Mouse (Mus musculus) myocyte (in vitro differentiated cells): ENCODE measurements around the gene Arhgef40.

Source experiments
- E2F4 ChIP-seq: IDR thresholded peaks from one replicate; pipeline ENCODE4 v1.6.1; 2011; ENCODE audit warnings: mild to moderate bottlenecking, control low read depth, moderate library complexity; ENCODE audit not compliant: insufficient read depth
- MYOG ChIP-seq, 3 experiments: IDR thresholded peaks; one replicate each; pipeline ENCODE4 v1.6.1; 2011; ENCODE audit warnings: control low read depth in 2 of 3, low read depth in 2 of 3, mild to moderate bottlenecking in 2 of 3; ENCODE audit not compliant: insufficient read length in 2 of 3, control insufficient read depth in 1 of 3, insufficient read depth in 1 of 3
- POLR2A ChIP-seq: IDR thresholded peaks from one replicate; pipeline ENCODE4 v1.6.1; 2011; ENCODE audit warnings: low read depth, mild to moderate bottlenecking, control low read depth, moderate library complexity; ENCODE audit not compliant: insufficient read length
- POLR2AphosphoS2 ChIP-seq: IDR thresholded peaks from one replicate; pipeline ENCODE4 v1.6.1; 2011; ENCODE audit warnings: low read depth, control low read depth; ENCODE audit not compliant: insufficient read length
- TCF12 ChIP-seq: IDR thresholded peaks from one replicate; pipeline ENCODE4 v1.6.1; 2011; ENCODE audit warnings: mild to moderate bottlenecking, control low read depth; ENCODE audit not compliant: poor library complexity, insufficient read depth, severe bottlenecking

DNA sequence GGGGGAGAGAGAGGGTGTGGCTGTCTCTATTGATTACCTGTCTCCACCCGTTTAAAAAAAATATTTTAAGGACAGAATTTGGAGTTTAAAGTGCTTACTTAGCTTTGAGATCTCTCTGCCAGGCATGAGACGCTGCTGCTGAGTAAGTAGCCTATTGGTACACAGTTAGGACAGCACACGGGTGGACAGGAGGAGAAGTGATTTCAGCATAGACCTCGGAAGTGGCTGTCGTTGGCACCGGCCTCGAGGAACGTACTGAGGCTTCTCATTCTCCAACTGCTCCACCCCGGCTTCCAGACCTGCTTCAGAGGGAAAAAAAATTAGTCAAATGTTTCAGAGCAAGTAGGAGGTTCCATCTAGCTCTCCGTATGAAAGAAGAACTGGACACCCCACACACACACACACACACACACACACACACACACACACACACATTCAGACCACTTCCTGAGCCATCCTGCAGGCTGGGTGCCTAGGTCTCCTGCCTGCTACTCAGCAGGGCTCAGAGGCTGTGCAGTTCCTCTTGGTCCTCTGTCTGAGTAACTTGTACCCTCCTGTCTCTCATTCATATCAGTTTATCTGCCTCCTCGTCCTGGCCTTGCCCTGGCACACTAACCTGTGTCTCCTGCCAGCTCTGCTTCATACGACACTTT, 10.8 kb downstream of the Arhgef40 start:
- TF ChIP-seq POLR2AphosphoS2 (no peak), MYOG (IDR thresholded peaks at IDR 0.05; ENCODE audit: control insufficient read depth in 1 of 3, insufficient read depth in 1 of 3, insufficient read length in 2 of 3, low read depth in 2 of 3) (no peak), TCF12 (no peak), POLR2A (no peak), E2F4 (no peak)
